Mouse (Mus musculus) bone marrow macrophage, adult 2 months (primary cell): ENCODE data around the gene Rin3.

Experiments used
- CTCF ChIP-seq: IDR thresholded peaks from 2 replicates; pipeline ENCODE4 v1.5.1; 2012; ENCODE audit warnings: low read depth, mild to moderate bottlenecking, low read length, moderate library complexity
- POLR2A ChIP-seq: IDR thresholded peaks from 2 replicates; pipeline ENCODE4 v1.6.1; 2012; ENCODE audit warnings: mild to moderate bottlenecking, low read depth, low read length, borderline replicate concordance

GRCm38 (mm10) chr12:102250316-102250715 is 32.5 kb upstream of the Rin3 start:
- no peak for TF ChIP-seq CTCF
- TF ChIP-seq POLR2A: no peak
